Mouse (Mus musculus) Muller cell, postnatal 12 days (primary cell): ENCODE data around the gene Rho.

Experiments used
- DNase-seq: peaks from one replicate; pipeline ENCODE4 v3.0.0-alpha.2; 2015; ENCODE audit errors: inconsistent ontology term

Gene Rho

GRCm38 (mm10) chr6:115931639-115932038, at the start of gene Rho:
Gene Rho (plus strand): TSS chr6:115931748.
- no peak for DNase-seq

DNA sequence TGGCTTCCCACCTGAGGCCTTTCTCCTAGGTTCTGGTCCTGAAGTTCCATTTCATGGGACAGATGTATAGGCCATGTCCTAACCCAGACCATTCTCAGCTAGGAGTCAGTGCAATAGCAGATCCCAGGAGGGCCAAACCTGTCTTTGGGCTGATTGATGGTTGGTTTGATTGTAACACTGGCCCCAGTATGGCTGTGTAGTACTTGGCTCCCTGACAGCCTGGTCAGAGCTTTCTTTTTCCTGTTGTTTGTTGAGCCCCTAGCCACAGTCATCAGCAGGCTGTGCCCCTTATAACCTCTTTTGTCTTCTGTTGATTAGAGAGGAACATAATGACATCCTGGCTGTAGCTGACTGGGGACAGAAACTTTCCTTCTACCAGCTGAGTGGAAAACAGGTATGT, 47.5 kb upstream of the Rho start:
- DNase-seq, result no peak

GRCm38 (mm10) chr6:115886894-115887293, 44.7 kb upstream of the Rho start:
- no peak for DNase-seq

DNA sequence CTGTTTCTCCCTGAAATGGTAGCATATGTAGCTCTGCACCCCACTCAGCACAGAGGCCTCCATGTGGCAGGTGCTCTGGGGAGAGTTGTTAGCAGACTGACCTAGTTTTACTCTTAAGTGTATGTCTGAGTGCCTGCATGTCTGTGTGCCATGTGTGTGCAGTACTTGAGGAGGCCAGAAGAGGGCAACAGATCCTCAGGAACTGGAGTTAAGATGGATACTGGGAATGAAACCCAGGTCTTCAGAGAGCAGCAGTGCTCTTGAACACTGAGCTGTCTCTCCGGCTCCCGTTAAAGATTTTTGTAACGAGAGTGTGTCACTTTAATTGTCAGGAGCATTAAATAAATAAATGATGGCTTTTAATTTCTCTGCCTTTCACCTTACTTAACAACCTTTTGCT, 43.3 kb upstream of the Rho start:
- no peak for DNase-seq

GRCm38 (mm10) chr6:115890601-115891000, 40.9 kb upstream of the Rho start:
- DNase-seq, result no peak

- DNase-seq, result no peak
Observed at GRCm38 (mm10) chr6:115891061-115891460, 40.5 kb upstream of the Rho start.

GRCm38 (mm10) chr6:115891497-115892061, 40.0 kb upstream of the Rho start:
- DNase-seq, result peak; percentile 72

DNA sequence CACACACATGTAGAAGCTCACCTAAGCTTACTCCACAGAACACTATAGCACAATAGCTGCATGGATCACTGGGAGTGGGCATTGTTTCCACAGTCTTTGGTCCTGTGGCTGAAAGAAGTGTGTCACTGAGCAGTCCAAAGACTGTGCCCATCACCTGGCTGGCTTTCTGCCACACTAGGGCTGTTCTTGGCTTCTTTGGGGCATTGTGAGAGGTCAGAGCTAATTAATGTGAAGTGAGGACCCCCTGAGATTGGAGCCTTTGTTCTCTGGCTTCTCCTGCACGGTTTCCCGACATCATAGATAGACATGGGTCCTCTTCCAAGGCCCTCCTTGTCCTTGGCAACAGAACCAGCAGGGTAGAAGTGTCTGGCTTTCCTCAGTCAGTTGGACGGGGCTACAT, 39.2 kb upstream of the Rho start:
- DNase-seq, result no peak

DNA sequence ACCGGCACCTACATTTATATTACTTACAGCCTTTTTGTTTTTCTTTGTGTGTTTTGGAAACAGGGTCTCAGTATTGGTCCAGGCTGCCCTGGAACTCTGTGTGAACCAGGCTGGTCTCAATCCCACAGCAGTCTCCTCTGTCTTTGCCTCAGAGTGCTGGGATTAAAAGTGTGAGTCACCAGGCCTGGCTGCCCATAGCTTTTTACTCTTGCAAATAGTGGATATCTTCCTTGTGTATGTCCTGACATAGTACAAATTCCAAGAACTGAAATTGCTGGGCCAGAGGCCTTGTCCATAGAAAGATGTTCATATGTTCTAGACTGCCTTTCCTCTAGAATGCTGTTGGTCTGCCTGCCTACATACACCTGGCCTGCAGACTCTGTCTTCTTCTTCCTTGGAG, 35.2 kb upstream of the Rho start:
- no peak for DNase-seq

- DNase-seq, result peak; percentile 71
Observed at GRCm38 (mm10) chr6:115897117-115897516, 34.4 kb upstream of the Rho start.

- no peak for DNase-seq
Observed at GRCm38 (mm10) chr6:115897926-115898520, 33.5 kb upstream of the Rho start.

GRCm38 (mm10) chr6:115901062-115901461, 30.5 kb upstream of the Rho start:
- DNase-seq, result peak; percentile 83

GRCm38 (mm10) chr6:115901489-115901931, 30.0 kb upstream of the Rho start:
- peak; percentile 92 for DNase-seq

DNA sequence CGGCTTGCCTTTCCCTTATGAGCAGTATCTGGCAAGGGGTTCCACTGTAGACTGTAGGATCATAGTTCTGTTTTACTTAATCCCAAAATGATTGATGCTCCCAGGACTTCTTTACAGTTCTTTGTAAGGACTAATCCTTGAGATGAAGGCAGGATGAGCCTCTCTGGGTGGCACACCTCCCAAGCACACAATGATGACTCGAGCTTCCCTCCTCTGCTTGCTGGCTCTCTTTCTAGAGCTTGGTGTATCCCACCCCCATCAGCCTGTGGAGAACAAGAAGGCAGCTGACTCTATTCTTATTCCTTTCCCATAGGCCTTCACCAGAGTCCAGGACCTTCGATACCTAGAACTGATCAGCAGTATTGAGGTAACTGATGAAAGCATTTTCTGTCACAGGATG, 29.0 kb upstream of the Rho start:
- no peak for DNase-seq

GRCm38 (mm10) chr6:115905568-115905967, 26.0 kb upstream of the Rho start:
- no peak for DNase-seq

- no peak for DNase-seq
Observed at GRCm38 (mm10) chr6:115906455-115906854, 25.1 kb upstream of the Rho start.

- no peak for DNase-seq
Observed at GRCm38 (mm10) chr6:115906871-115907270, 24.7 kb upstream of the Rho start.

GRCm38 (mm10) chr6:115908421-115908982, 23.0 kb upstream of the Rho start:
- no peak for DNase-seq

GRCm38 (mm10) chr6:115909052-115909451, 22.5 kb upstream of the Rho start:
- DNase-seq, result no peak

DNA sequence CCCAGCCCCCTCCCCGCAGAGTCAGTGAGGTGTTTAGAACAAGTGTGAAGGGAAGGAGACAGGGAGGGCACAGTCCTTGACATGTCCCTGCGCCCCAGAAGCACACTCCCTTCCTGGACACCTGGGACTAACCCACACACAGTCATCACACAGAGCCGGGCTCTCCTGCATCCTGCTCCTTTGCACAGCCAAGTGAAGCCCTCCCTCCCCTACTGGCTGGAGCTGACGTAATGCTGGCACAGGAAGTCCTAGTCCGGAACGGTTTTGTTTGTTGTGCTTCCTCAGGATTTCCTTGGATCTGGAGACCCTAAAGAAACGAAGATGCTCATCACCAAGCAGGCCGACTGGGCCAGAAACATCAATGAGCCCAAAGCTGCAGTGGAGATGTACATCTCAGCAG, 21.6 kb upstream of the Rho start:
- DNase-seq, result no peak

GRCm38 (mm10) chr6:115911763-115912162, 19.8 kb upstream of the Rho start:
- no peak for DNase-seq

GRCm38 (mm10) chr6:115913482-115913881, 18.1 kb upstream of the Rho start:
- no peak for DNase-seq

DNA sequence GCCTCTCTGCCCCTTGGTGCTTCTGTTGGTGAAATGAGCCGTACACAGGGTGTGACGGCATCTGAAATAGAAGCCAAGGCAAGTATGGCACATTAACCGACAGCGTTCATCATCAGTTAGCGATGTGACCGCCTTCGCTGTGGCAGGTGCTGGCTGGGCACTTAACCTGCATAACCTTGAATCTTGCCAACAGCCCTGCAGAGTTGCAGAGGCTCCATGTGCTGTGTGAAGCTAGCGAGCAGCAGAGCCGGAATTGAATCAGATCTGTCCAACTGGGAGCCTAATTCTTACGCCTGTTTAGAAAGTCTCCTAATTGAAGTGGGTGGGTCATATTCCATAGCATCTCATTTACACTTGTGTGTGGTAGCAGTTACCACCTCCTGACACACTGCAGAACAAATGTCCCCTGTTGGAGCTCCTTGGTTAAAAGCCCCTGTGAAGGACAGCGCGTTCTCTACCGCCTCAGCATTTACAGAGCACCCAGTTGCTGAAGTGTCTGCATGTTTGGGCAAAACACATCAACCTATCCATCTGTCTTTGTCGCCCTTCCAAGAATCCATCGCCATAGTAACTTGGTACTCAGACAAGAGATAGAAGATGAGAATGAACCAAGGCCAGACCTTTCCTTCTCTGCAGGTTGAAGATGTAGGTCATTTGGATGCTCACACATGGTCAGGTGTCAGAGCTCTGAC, 16.9 kb upstream of the Rho start:
- DNase-seq, result peak; percentile 73
